Mouse (Mus musculus) R1 (cell line): ENCODE results near the gene Gse1.

Experiments used
- DNase-seq: peaks from one replicate; pipeline ENCODE4 v3.0.0-alpha.2; 2018; ENCODE audit warnings: low read depth, low spot score

Gse1 gene

DNA sequence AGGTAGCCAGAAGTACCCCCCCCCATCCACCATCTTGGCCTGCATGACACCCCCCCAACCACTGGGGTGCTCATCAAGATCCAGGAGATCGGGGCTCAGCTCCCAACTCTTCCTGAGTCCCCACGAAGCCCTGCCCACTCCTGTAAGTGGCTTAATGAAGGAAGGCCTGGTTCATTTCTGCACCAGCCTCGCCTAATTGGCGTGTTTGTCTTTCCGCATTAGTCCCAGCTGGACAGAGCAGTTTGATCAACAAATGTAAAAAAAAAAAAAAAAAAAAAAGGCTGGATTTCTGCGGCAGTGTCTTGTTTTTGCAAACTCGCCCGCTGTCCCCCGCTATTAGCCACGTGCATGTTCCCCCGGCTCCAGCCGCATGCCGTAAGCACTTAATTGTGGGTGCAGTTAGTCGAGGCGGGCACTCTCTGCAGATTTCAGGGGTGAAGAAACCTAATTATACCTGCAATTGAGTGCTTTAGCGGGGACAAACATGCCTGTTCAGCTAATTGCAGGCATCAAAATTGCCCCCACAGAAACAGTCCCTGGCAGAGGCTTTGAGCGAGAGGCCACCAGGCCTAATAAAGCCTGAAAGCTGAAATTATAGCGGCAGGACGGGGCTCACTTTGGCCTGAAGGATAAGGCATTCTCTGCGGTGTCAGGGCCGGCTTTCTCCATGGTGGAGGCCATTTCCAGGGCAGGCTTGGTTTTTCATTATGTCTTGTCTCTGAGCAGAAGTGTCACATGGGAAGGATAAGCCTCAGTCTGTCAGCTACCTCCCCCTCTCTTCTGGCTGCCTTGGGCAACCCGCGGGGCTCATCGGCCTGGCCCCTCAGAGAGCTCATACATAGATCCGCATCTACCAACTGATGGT is 248.7 kb downstream of the Gse1 start:
- no peak for DNase-seq

DNA sequence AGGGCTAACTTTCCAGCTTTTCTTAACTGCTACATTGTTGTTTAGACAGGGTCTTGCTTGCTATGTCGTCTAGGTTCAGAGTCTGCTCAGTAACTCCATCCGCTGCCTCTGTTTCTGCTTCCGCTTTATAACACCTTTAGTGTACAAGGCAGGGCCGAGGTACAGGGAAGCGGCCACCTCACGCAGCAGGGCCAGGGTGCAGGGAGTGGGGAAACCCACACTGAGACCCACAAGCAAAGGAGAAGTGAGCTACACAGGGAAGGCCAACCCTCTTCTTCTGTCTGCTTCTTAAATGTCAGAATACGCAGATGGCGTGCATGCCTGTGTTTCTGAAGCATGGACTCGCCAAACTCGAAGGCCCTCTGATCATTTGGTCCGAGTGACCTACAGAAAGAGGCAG is 250.5 kb downstream of the Gse1 start:
- DNase-seq, result no peak

- no peak for DNase-seq
Observed at GRCm38 (mm10) chr8:120479691-120480090, 251.4 kb downstream of the Gse1 start.

- no peak for DNase-seq
Observed at GRCm38 (mm10) chr8:120482015-120482689, 253.9 kb downstream of the Gse1 start.

DNA sequence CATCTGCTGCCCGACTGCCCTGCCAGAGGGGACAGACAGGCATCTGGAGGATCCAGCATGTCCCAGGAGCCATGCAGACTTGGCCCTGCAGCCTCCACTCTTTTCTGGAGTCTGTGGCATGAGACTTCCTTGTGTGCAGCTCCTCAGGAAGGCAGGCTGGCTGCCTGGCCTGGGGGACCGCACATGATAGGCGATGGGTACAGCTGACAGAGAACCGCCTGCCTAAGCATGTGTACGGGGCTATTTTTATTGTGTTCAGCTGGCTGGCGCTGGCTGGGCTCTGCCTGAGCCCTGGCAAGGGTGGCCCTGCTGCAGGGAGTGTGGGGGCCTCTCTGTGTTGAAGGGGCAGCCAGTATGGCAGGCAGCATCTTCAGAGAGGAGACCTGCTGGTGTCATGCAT is 256.2 kb downstream of the Gse1 start:
- no peak for DNase-seq

DNA sequence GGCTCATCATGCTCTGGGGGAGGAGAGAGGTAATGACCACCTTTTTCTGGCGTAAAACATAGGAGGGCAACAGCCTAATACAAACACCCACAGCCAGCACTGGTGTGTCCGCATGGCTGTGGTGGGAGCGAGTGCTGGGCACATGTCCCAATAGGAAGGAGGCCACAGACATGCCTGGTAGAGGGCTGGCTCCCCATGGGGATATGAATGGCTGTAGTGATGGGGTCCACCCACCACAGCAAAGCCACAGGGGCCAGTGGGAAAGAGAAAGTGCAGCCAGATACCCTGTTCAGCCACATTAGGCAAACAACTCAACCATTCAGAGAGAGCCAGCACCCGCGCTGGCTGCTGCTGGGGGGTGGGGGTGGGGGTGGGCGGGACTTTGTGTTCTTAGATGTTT is 256.9 kb downstream of the Gse1 start:
- DNase-seq, result no peak

DNA sequence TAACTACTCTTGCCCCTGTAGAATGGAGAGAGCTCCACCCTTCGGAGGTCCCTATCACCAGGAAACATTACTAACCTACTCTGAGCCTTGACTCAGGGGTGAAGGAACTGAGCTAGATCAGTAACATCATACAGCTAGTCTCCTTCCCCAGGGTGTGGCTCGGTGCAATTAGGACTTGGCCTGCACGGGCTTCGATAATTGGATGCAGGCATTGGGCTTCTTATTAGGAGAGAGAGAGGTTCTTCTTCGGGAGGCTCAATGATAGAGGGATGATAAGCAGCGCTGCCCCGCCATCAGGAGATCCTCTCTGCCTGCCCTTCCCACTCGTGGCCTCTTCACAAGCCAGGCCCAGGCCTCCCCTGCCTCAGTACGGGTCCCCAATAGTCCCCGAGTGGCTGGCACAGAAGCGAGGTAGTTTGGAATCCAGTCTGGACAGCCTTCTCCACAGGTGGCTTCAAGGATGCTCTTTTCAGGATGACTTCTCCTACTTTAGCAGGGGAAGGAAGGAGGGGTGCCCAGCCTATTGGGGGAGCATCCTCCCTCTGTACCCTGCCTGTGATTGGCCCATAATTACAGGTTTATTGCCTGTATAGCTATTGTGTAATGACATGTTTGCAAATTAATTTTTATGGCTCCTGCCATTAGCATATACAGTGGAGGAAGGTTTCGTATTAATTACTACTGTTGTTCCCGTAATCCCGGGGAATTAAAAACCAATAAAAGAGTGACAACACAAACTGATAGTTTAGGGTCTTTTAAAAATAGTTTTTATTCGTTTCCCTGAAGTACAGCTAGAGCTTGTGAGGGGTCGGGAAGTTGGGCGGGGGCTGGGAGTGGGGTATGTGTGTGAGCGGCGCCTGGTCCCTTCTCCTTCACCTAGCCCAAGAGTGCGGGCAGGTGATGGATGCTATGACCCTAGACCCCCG is 257.6 kb downstream of the Gse1 start:
- DNase-seq, result no peak

DNA sequence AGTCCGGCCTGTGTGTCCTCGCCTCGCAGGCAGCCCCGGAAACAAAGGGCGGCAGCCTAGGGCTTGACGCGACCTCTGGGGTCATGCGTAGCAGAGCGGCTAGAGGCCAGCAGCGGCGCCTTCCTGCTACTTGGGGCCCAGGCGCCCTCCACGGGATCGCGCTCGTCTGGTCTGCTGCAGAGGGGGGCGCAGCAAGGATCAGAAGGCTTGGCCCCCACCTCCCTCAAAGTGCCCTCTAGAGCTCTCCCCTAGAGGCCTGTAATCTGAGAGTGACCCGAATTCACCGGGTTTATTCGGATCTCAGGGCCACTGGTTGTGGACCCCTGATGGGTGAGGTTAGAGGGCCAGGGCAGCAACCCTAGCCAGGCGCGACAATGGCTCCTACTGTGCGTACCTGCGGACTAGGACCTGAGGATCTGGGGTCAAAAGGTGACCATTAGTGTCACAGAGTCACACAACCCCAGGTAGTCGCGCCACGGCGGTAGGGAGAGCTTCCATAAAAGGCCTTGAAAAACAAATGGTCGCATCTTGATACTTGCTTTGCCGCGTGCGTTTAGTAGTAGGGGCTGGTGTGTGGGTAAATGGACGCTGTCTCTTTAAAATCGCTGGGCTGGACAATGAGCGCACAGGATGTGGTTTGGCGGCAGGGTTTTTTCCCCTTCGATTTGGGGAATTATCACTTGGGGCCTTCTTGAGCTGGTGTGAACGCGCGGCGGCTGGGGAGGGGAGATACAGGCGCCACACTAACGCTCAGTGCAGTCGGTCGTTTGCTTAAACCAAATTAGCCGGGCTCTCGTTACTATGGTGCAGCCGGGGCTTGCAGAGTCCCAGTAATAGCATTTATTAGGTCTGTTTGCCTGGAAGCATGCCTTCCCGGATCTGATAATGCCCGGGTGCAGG is 258.5 kb downstream of the Gse1 start:
- peak; percentile 72 for DNase-seq

DNA sequence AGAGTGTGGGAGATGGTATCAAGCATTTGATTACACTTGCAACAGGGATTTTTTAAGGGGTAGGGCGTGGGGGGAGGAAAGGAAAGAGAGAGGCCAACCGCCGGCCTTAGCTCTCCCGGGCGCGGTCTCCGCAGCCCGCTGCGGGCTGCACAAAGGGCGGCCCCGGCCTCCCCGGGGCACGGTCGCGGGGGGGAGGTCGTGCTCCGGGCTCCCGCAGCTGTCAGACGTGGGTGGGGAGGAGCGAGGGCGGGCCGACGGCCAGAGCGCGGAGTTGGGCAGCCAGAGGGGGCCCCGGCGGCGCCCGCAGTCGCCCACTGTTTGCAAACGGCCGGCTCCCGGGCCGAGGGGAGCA is 259.1 kb downstream of the Gse1 start:
- no peak for DNase-seq

DNA sequence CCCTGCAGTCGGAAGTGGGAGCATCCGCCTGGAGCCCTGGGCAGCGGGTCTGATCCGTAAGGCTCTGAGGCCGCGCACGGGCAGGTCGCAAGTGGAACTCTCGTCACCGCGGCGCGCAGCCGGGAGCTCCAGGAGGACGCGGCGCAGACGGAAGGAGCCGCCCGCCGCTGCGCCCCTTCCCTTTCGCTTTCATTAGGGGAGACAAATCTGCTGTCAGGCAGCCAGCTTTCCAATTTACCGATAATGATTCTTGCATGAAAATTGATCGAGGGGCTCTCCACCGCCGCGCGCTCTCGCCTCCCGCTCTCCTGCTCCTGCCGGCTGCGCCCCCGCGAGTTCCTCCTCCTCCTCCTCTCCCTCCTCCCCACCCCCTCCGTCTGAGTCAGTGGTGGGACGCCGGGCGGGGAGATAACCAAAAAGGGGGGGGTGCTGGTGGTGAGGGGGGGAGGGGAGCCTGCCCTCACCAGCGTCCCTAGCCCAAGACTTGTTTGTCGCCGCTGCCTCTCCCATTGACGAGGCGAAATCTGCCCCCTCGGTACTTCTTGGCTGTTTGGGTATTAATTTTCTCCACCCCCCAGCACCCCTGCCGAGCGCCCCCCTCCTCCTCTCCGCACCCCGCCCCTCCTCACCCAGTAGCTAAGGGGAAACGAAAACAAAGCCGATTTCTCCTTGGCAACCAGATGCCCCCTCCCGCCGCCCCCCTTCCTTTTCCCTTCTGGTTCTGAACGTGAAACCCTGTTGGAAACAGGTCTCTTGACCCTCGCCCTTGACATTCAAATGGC is 259.7 kb downstream of the Gse1 start:
- DNase-seq, result peak; percentile 95

GRCm38 (mm10) chr8:120488636-120489131 is 260.4 kb downstream of the Gse1 start:
- DNase-seq, result no peak

DNA sequence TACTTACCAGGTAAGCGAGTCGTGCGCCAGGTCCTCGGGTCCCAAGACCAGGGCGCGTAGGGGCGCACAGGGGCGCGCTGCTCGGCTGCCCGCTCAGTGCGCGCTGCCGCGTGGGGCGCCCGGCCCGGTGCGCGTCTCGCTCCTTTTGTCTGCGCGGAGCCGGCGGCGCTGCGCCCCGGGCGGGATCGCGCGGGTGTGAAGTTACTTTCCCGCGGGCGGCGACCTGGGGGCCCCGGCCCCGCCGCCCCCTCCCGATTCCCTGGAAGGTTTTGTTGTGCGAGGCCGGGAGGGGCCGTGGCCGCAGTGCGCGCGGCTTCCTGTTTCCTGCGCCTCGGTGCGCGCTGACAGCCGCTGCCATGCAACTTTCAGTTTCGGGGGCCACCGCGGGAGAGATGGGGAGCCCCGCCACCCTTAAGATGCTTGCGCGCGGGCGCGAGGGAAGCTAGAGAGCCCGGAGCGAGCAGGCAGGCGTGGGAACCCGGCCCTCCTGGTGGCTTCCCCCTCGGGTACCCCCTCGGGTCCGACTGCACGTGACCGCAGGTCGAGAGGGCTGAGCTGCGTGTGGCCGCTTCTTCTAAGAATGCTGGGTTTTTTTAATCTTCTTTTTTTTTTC is 261.0 kb downstream of the Gse1 start:
- DNase-seq, result peak; percentile 51

DNA sequence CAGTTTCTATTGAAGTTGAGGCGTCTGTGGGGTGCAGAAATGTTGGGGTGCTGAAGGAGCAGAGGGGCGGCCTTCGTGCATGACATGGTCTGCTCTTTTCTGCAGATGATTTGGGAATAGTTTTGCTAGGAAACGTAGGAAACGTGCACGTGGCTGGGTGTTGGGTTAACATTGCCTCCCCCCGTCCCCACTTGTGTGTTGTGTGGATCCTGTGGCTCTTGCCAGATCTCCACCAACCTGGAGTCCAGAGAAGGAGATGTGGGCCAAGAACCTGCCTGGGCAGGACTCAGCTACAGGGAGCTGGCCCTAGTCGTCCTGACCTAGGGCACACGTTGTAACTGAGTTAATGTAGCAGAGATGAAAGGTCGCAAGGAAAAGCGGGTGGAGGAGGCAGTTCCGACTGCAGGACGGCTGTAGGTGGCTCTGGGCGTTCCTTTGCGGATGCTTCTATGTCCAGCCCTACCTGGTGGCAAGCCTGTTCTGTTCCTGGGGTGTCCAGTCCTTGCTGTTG is 261.6 kb downstream of the Gse1 start:
- no peak for DNase-seq

GRCm38 (mm10) chr8:120490354-120491141 is 262.3 kb downstream of the Gse1 start:
- no peak for DNase-seq

DNA sequence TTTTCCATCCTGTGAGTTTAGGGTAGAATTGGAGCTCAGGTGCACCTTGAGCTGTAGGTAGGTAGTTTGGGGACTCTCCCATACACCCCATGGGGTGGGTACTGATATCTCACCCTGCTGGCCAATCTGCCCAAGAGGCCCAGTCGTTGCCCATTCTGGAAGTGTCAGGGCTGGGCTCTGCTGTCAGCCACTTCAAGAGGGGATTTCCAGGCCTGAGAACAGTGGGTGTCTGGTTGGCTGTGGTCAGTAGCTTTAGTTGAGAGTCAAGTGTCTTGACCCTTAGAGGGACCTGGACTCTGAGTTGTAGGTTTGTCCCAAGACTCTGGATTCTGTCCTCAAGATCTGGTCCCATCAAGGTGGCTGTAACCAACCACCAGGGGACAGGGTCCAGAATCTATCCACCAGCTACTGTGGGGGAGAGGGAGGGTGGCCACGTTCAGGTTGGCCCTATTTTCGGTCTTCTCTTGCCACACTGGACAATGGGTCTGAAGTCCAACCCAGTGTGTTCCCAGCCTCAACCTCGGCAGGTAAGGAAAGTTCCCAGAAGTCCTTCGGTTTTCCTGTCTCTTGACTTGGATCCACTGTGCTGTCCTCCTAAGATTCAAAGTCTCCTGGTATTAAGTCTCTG is 263.0 kb downstream of the Gse1 start:
- no peak for DNase-seq

DNA sequence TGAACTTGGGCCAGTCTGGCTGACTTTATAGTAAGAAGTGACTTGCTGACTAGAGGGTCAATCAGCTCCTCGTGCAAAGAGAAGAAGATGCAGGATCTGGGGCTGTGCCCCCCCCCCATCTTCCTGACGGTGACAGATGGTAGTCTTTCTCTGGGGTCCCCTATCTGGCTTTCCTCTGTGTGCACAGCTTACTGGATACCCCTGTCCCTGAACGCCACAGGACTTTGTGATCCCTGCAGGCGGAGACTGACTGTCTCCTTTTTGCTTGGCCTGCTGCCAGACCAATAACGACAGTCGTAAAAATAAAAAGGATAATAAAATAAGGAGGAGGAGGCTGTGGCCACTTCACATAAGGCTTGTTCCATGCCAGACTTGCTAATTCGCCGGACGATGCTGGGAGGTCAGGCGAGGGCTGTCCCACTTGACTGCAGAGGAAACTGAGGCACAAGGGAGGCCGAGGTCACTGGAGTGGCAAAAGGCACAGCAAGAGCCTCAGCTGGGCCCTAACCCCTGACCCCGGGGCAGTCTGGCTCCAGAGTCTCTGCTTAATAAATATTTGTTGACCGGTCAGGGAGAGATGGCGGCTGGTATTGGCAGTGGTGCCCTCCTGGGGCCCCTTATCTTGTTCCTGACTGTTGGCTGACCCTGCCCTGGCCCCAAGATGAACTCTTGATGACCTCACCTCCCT is 264.1 kb downstream of the Gse1 start:
- no peak for DNase-seq

DNA sequence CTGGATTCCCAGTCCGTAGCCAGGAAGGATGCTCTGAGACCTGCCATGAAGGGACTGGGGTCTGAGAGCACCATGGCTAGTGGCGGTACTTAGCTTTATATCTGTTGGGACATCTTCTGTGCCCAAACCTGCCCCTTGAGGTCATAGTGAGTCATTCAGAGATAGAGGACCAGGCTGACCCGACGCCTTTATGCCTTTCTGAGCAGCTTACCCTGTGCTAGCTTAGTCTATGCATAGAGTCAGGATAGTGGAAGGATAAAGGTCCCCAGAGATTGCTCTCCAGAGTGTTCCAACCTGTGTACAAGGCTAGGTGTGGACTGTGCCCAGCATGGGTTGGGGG is 264.6 kb downstream of the Gse1 start:
- DNase-seq, result no peak
